In genomic region chr1:51879333-51879770, GRCm38 (mm10) we compare ENCODE assay signal across 8 mouse cellular contexts. TPM values are rescaled to one million over a fixed set of nuclear protein-coding genes. Genes with fewer than 3 reads are reported as not detected.
DNase-seq lines count a peak whose midpoint lies in the region; ATAC-seq lines count a peak whose summit lies in the region.

No protein-coding gene starts in this region.

- DNase-seq in forebrain, embryonic 14.5 days (ENCODE audit: low spot score): peak; percentile 16
- DNase-seq in heart, adult 9 months (ENCODE audit: low spot score in 2 of 2): peak; percentile 53 to 73
- DNase-seq in kidney, adult 9 months: peak; percentile 35
- DNase-seq in midbrain, embryonic 11.5 days (ENCODE audit: low spot score, missing footprints): peak; percentile 88
- DNase-seq in urinary bladder, adult 2 months (ENCODE audit: low spot score): no peak
- DNase-seq in spleen, postnatal 36 days (ENCODE audit: low spot score in 2 of 2): no peak
- DNase-seq in frontal cortex, postnatal 10 days (ENCODE audit: low spot score in 2 of 2): no peak

- H3K4me1 ChIP-seq in forebrain, embryonic 14.5 days (ENCODE audit: control insufficient read depth, insufficient read depth, low read length): no peaks in the 10 kb centered on the region; the same call in 1 of the 2 replicates
- H3K4me1 ChIP-seq in forebrain, embryonic 16.5 days (replicated peaks; ENCODE audit: control insufficient read depth, insufficient read depth, low read length): peaks cover 6% of the 10 kb centered on the region
- peaks cover 19% of the 10 kb centered on the region for H3K4me1 ChIP-seq in midbrain, embryonic 11.5 days (ENCODE audit: control insufficient read depth, insufficient read depth, low read length)

- H3K36me3 ChIP-seq in forebrain, embryonic 14.5 days (ENCODE audit: control insufficient read depth, insufficient read depth, low read length): peaks cover 14% of the 10 kb centered on the region
- no peaks in the 10 kb centered on the region for H3K36me3 ChIP-seq in forebrain, embryonic 16.5 days (ENCODE audit: control insufficient read depth, insufficient read depth)
- H3K36me3 ChIP-seq in midbrain, embryonic 11.5 days (ENCODE audit: control insufficient read depth, insufficient read depth, low read length): no peaks in the 10 kb centered on the region

- H3K9me3 ChIP-seq in forebrain, embryonic 14.5 days (replicated peaks; ENCODE audit: control insufficient read depth, low read length): no peaks in the 10 kb centered on the region
- H3K9me3 ChIP-seq in forebrain, embryonic 16.5 days (ENCODE audit: control insufficient read depth, low read length): no peaks in the 10 kb centered on the region
- no peaks in the 10 kb centered on the region for H3K9me3 ChIP-seq in midbrain, embryonic 11.5 days (ENCODE audit: control insufficient read depth, low read length)

- H3K4me2 ChIP-seq in forebrain, embryonic 14.5 days (ENCODE audit: low read length): no peak overlapping the region
- H3K4me2 ChIP-seq in forebrain, embryonic 16.5 days (ENCODE audit: low read length): no peak overlapping the region
- no peak overlapping the region for H3K4me2 ChIP-seq in midbrain, embryonic 11.5 days

- H3K4me3 ChIP-seq in forebrain, embryonic 14.5 days (ENCODE audit: low read depth, low read length): no peak overlapping the region
- H3K4me3 ChIP-seq in forebrain, embryonic 16.5 days (replicated peaks; ENCODE audit: low read length): no peak overlapping the region
- no peak overlapping the region for H3K4me3 ChIP-seq in midbrain, embryonic 11.5 days (ENCODE audit: low read depth, low read length)

- no peak overlapping the region for H3K27ac ChIP-seq in forebrain, embryonic 14.5 days (ENCODE audit: low read depth, low read length)
- H3K27ac ChIP-seq in forebrain, embryonic 16.5 days (ENCODE audit: low read length): no peak overlapping the region
- no peak overlapping the region; the same call in 1 of the 2 replicates for H3K27ac ChIP-seq in midbrain, embryonic 11.5 days (ENCODE audit: low read depth, low read length)

- 15% methylated on average over 9 of the region's 9 CpGs for WGBS in forebrain, embryonic 14.5 days
- 13% methylated on average over 9 of the region's 9 CpGs for whole genome bisulfite sequencing in forebrain, embryonic 16.5 days
- WGBS in midbrain, embryonic 11.5 days: 15% methylated on average over 9 of the region's 9 CpGs

- H3K9ac ChIP-seq in forebrain, embryonic 14.5 days (ENCODE audit: low read length): no peak overlapping the region
- no peak overlapping the region for H3K9ac ChIP-seq in forebrain, embryonic 16.5 days (replicated peaks; ENCODE audit: low read depth, low read length)
- H3K9ac ChIP-seq in midbrain, embryonic 11.5 days (ENCODE audit: low read length): no peak overlapping the region

- ATAC-seq in forebrain, embryonic 14.5 days: no peak
- ATAC-seq in forebrain, embryonic 16.5 days: no peak
- peak; percentile 30; the same call in 1 of the 2 replicates for ATAC-seq in midbrain, embryonic 11.5 days (ENCODE audit: low FRiP score)

- H3K27me3 ChIP-seq in forebrain, embryonic 14.5 days (replicated peaks; ENCODE audit: control insufficient read depth, insufficient read depth, low read length): no peaks in the 10 kb centered on the region
- no peaks in the 10 kb centered on the region for H3K27me3 ChIP-seq in forebrain, embryonic 16.5 days (replicated peaks; ENCODE audit: control insufficient read depth, insufficient read depth, low read length)
- H3K27me3 ChIP-seq in midbrain, embryonic 11.5 days (ENCODE audit: control insufficient read depth, insufficient read depth, low read length): no peaks in the 10 kb centered on the region

RNA-seq across cellular contexts. Expression of gene Myo1b, which starts 36.5 kb away (rescaled TPM):
- 78.1 and 89.1 TPM in 2 replicates for polyA plus RNA-seq in forebrain, embryonic 14.5 days (2014; fragmentation: Nextera tagmentation; extraction: Ambion mirVana)
- polyA plus RNA-seq in forebrain, embryonic 16.5 days (2015; fragmentation: Nextera tagmentation; extraction: Ambion mirVana): 79.4 and 98.0 TPM in 2 replicates
- 104 and 105 TPM in 2 replicates for polyA plus RNA-seq in midbrain, embryonic 11.5 days (2014; fragmentation: Nextera tagmentation; extraction: Ambion mirVana)
- polyA plus RNA-seq in urinary bladder, adult 2 months (2012; rRNA removed): 28.2 and 28.9 TPM in 2 replicates

Comparison
In these comparisons a context has a peak if more than half of its experiments do, and no peak if none do; other contexts are left out.
1. DNase-seq: peak in forebrain, embryonic 14.5 days (single experiment), heart, adult 9 months (2 of 2), kidney, adult 9 months (single experiment) and midbrain, embryonic 11.5 days (single experiment); none in urinary bladder, adult 2 months (single experiment), spleen, postnatal 36 days (0 of 2) and frontal cortex, postnatal 10 days (0 of 2).